Mouse (Mus musculus) spleen, postnatal 10 days (tissue): ENCODE data around the gene Klf11.

ENCODE experiments used
- DNase-seq, 2 experiments: peaks; one replicate each; pipeline ENCODE4 v3.0.0; 2021 to 2022; ENCODE audit warnings: low spot score in 2 of 2

Gene Klf11

GRCm38 (mm10) chr12:24703013-24703412 lies 51.9 kb downstream of the Klf11 start:
- no peak for DNase-seq

- no peak for DNase-seq
These were observed 54.6 kb downstream of the Klf11 start for GRCm38 (mm10) chr12:24705502-24706263.

GRCm38 (mm10) chr12:24706764-24707479 lies 55.8 kb downstream of the Klf11 start:
- peak; percentile 72 to 86 for DNase-seq

- no peak for DNase-seq
These were observed 56.4 kb downstream of the Klf11 start for GRCm38 (mm10) chr12:24707480-24707802.

GRCm38 (mm10) chr12:24707954-24708823 lies 57.1 kb downstream of the Klf11 start, which contains the start of gene Rrm2:
Gene Rrm2 (plus strand): TSS chr12:24708241.
- DNase-seq: peak; percentile 96 to 99

GRCm38 (mm10) chr12:24708824-24709218 lies 57.7 kb downstream of the Klf11 start:
- DNase-seq: peak in 1 of 2 experiments; percentile 41

- DNase-seq: peak; percentile 48 to 52
These were observed 58.3 kb downstream of the Klf11 start for GRCm38 (mm10) chr12:24709409-24709808.

- peak; percentile 47 to 64 for DNase-seq
These were observed 58.9 kb downstream of the Klf11 start for GRCm38 (mm10) chr12:24709831-24710508.

- DNase-seq: peak; percentile 45 to 73
These were observed 59.6 kb downstream of the Klf11 start for GRCm38 (mm10) chr12:24710672-24711071.
